Mouse (Mus musculus): ENCODE data around the gene Lrpap1. TPM values are rescaled to one million over a fixed set of nuclear protein-coding genes. Genes with fewer than 3 reads are reported as not detected.

The Lrpap1 gene
- 198 and 251 TPM in 2 replicates for polyA plus RNA-seq (2021; fragmentation: Nextera tagmentation)
- long read RNA-seq, experiment 1, transcript Lrpap1-201 (8 exons, 2,981 nt) = major isoform, 1,529 of 1,651 reads
- long read RNA-seq, experiment 1, partial matches to known transcripts = 46 of 1,651 reads
- long read RNA-seq, experiment 1, other reads (novel, unspliced or antisense) = 71 of 1,651 reads
- long read RNA-seq, experiment 2, transcript Lrpap1-201 (8 exons, 2,981 nt) = major isoform, 373 of 454 reads
- long read RNA-seq, experiment 2, partial matches to known transcripts = 40 of 454 reads
- long read RNA-seq, experiment 2, other reads (novel, unspliced or antisense) = 39 of 454 reads

GRCm38 (mm10) chr5:35104960-35105921, at the start of gene Lrpap1:
Gene Lrpap1 (minus strand): TSS chr5:35105766.

GRCm38 (mm10) chr5:35056604-35057432, 48.7 kb downstream of the Lrpap1 start, which contains the start of gene Dok7:
Gene Dok7 (plus strand): TSS chr5:35056766.

Other genes starting within 250 kb of the Lrpap1 start
- gene Msantd1, start 197.8 kb downstream of the Lrpap1 start, polyA plus RNA-seq (2021; fragmentation: Nextera tagmentation) = 1.9 and 2.9 TPM in 2 replicates
- gene Rgs12, start 156.3 kb downstream of the Lrpap1 start, polyA plus RNA-seq (2021; fragmentation: Nextera tagmentation) = 12.1 and 17.1 TPM in 2 replicates
- not detected in 2 replicates for gene Hgfac, start 64.3 kb downstream of the Lrpap1 start, polyA plus RNA-seq (2021; fragmentation: Nextera tagmentation)
- gene Dok7, start 49.0 kb downstream of the Lrpap1 start, polyA plus RNA-seq (2021; fragmentation: Nextera tagmentation) = 9.0 and 9.8 TPM in 2 replicates
- 0.96 and 7.8 TPM in 2 replicates for gene Adra2c, start 172.6 kb upstream of the Lrpap1 start, polyA plus RNA-seq (2021; fragmentation: Nextera tagmentation)

Measured in left cerebral cortex, adult 6 months (tissue).